Mouse (Mus musculus): ENCODE results near the gene Tmem158. TPM values are rescaled to one million over a fixed set of nuclear protein-coding genes. Genes with fewer than 3 reads are reported as not detected.

Tmem158 gene
- polyA plus RNA-seq, 1 experiment from 2014 or later, result 12.2 TPM

- no peak for TF ChIP-seq CTCF (IDR thresholded peaks at IDR 0.05; ENCODE audit: low read depth)
- H3K4me1 ChIP-seq (replicated peaks; ENCODE audit: insufficient read depth, low read length), result no peaks in the 10 kb centered on the region; the same call in 1 of the 2 replicates
- no peak overlapping the region for H3K27ac ChIP-seq
- no peak overlapping the region for H3K9ac ChIP-seq (ENCODE audit: low read depth, low read length)
- no peak overlapping the region for H3K4me3 ChIP-seq (replicated peaks; ENCODE audit: low read depth, low read length)
- WGBS, result 28% methylated on average over 3 of the region's 3 CpGs
- DNase-seq (ENCODE audit: low spot score), result no peak
- no peak overlapping the region for H3K4me2 ChIP-seq (ENCODE audit: low read length)
- H3K27me3 ChIP-seq (ENCODE audit: insufficient read depth, low read length), result no peaks in the 10 kb centered on the region
- no peak for ATAC-seq (replicated peaks; ENCODE audit: low FRiP score, low read depth)
- no peaks in the 10 kb centered on the region for H3K9me3 ChIP-seq (replicated peaks; ENCODE audit: low read length)
- H3K36me3 ChIP-seq (ENCODE audit: insufficient read depth, low read length), result no peaks in the 10 kb centered on the region
Observed at GRCm38 (mm10) chr9:123235621-123236020, 24.9 kb downstream of the Tmem158 start.

DNA sequence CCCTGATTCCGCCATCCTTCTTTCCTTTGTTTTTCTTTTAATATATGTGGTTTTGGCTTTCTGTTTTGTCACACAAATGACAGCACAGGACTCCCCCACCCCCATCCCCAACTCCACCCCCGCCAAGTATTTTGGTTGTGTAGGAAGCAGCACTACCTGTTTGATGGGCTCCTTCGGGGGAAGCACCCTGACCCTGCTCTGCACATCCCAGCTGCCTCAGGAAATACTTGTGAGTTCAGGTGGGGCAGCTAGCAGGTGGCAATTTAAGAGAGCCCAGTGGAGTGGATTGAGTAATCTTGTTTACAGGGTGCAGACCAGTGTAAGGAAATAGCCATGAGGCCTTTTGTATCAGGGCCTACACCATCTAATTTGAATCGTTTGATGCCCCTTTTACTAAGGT, 30.7 kb downstream of the Tmem158 start:
- Histone ChIP-seq H3K4me2 (ENCODE audit: low read length) (no peak overlapping the region), H3K27ac (no peak overlapping the region), H3K4me1 (replicated peaks; ENCODE audit: insufficient read depth, low read length) (no peaks in the 10 kb centered on the region), H3K4me3 (replicated peaks; ENCODE audit: low read depth, low read length) (no peak overlapping the region), H3K36me3 (ENCODE audit: insufficient read depth, low read length) (no peaks in the 10 kb centered on the region), H3K9ac (ENCODE audit: low read depth, low read length) (no peak overlapping the region), H3K9me3 (replicated peaks; ENCODE audit: low read length) (no peaks in the 10 kb centered on the region), H3K27me3 (ENCODE audit: insufficient read depth, low read length) (no peaks in the 10 kb centered on the region)
- ATAC-seq (replicated peaks; ENCODE audit: low FRiP score, low read depth), result no peak
- 56% methylated on average over 4 of the region's 4 CpGs for WGBS
- no peak for TF ChIP-seq CTCF (IDR thresholded peaks at IDR 0.05; ENCODE audit: low read depth)
- no peak for DNase-seq (ENCODE audit: low spot score)

DNA sequence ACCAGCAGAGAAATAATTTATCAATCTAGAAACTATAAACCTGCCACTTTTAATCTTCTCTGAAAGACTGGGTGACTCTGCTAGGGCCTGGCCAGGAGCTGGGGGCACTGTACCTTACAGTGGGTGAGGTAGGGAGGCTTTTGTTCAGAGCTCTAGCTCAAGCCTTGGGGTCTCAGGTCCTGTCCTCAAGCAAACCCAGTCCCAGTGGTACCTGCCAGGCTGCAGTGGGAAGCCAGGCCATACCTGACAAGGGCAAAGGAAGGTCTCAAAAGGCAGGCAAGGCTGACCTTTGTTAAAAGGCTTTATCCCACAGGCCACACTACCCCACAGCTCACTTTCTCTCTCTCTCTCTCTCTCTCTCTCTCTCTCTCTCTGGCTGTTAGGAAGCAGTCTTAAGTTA, 31.9 kb downstream of the Tmem158 start:
- H3K27ac ChIP-seq, result no peak overlapping the region
- TF ChIP-seq CTCF (IDR thresholded peaks at IDR 0.05; ENCODE audit: low read depth), result no peak
- H3K4me3 ChIP-seq (replicated peaks; ENCODE audit: low read depth, low read length), result no peak overlapping the region
- H3K9me3 ChIP-seq (replicated peaks; ENCODE audit: low read length), result no peaks in the 10 kb centered on the region
- no peaks in the 10 kb centered on the region for H3K27me3 ChIP-seq (ENCODE audit: insufficient read depth, low read length)
- H3K9ac ChIP-seq (ENCODE audit: low read depth, low read length), result no peak overlapping the region
- H3K4me1 ChIP-seq (replicated peaks; ENCODE audit: insufficient read depth, low read length), result no peaks in the 10 kb centered on the region
- H3K36me3 ChIP-seq (ENCODE audit: insufficient read depth, low read length), result no peaks in the 10 kb centered on the region
- DNase-seq (ENCODE audit: low spot score), result no peak
- ATAC-seq (replicated peaks; ENCODE audit: low FRiP score, low read depth), result no peak; the same call in 1 of the 2 replicates
- no peak overlapping the region for H3K4me2 ChIP-seq (ENCODE audit: low read length)

DNA sequence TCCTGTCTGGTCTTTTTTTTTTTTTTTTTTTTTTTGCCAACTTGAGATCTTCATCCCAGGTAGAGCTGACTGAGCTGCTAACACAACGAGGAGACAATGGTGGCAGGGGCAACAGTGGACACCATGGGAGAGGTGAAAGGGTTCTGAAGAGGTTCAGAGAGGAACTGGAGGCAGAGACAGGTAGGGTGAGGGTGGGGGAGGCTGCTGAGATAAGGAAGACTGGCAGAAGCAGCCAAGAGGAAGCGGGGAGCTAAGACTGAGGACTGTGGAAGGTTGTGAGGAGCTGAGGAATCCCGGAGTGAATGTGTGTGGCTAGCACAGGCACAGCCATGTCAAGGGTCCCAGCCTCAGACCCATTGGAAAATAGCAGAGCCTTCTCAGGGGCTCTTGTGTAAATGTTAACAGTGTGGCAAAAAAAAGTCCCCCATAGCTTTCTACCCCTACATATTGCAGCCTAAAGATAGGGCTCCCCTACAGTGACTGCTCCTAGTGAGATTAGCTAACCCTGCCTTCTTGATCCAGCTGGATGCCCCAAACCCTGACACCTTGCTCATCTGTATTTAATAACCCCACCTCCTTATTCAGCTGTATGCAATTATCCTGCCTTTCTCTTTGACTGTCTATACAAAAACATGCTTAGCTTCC, 33.3 kb downstream of the Tmem158 start:
- Histone ChIP-seq H3K27ac (no peak overlapping the region), H3K4me2 (ENCODE audit: low read length) (no peak overlapping the region), H3K4me3 (replicated peaks; ENCODE audit: low read depth, low read length) (no peak overlapping the region), H3K4me1 (replicated peaks; ENCODE audit: insufficient read depth, low read length) (no peaks in the 10 kb centered on the region), H3K9me3 (replicated peaks; ENCODE audit: low read length) (no peaks in the 10 kb centered on the region), H3K9ac (ENCODE audit: low read depth, low read length) (no peak overlapping the region), H3K36me3 (ENCODE audit: insufficient read depth, low read length) (no peaks in the 10 kb centered on the region), H3K27me3 (ENCODE audit: insufficient read depth, low read length) (no peaks in the 10 kb centered on the region)
- 81% methylated on average over 3 of the region's 3 CpGs for whole genome bisulfite sequencing
- no peak for TF ChIP-seq CTCF (IDR thresholded peaks at IDR 0.05; ENCODE audit: low read depth)
- DNase-seq (ENCODE audit: low spot score), result no peak
- ATAC-seq (replicated peaks; ENCODE audit: low FRiP score, low read depth), result no peak

GRCm38 (mm10) chr9:123224863-123225431, 35.6 kb downstream of the Tmem158 start:
- H3K36me3 ChIP-seq (ENCODE audit: insufficient read depth, low read length), result no peaks in the 10 kb centered on the region
- ATAC-seq (replicated peaks; ENCODE audit: low FRiP score, low read depth) (no peak; the same call in 1 of the 2 replicates), DNase-seq (ENCODE audit: low spot score) (no peak)
- no peaks in the 10 kb centered on the region for H3K27me3 ChIP-seq (ENCODE audit: insufficient read depth, low read length)
- H3K4me1 ChIP-seq (replicated peaks; ENCODE audit: insufficient read depth, low read length), result no peaks in the 10 kb centered on the region
- no peak overlapping the region for H3K4me2 ChIP-seq (ENCODE audit: low read length)
- WGBS, result 67% methylated on average over 2 of the region's 2 CpGs
- H3K9ac ChIP-seq (ENCODE audit: low read depth, low read length), result no peak overlapping the region
- TF ChIP-seq CTCF (IDR thresholded peaks at IDR 0.05; ENCODE audit: low read depth), result no peak
- H3K27ac ChIP-seq, result no peak overlapping the region
- H3K4me3 ChIP-seq (replicated peaks; ENCODE audit: low read depth, low read length), result no peak overlapping the region
- no peaks in the 10 kb centered on the region for H3K9me3 ChIP-seq (replicated peaks; ENCODE audit: low read length)

- DNase-seq (ENCODE audit: low spot score) (peak; percentile 61), ATAC-seq (replicated peaks; ENCODE audit: low FRiP score, low read depth) (no peak)
- H3K4me3 ChIP-seq (replicated peaks; ENCODE audit: low read depth, low read length), result no peak overlapping the region
- H3K27ac ChIP-seq, result 0 out of 2 replicates have a peak overlapping the region, but pooled peaks have one; percentile 37
- H3K36me3 ChIP-seq (ENCODE audit: insufficient read depth, low read length), result no peaks in the 10 kb centered on the region
- no peak overlapping the region for H3K9ac ChIP-seq (ENCODE audit: low read depth, low read length)
- no peak overlapping the region for H3K4me2 ChIP-seq (ENCODE audit: low read length)
- no peaks in the 10 kb centered on the region for H3K4me1 ChIP-seq (replicated peaks; ENCODE audit: insufficient read depth, low read length)
- TF ChIP-seq CTCF (IDR thresholded peaks at IDR 0.05; ENCODE audit: low read depth), result no peak
- 43% methylated on average over 5 of the region's 5 CpGs for WGBS
- H3K9me3 ChIP-seq (replicated peaks; ENCODE audit: low read length), result no peaks in the 10 kb centered on the region
- H3K27me3 ChIP-seq (ENCODE audit: insufficient read depth, low read length), result no peaks in the 10 kb centered on the region
Observed at GRCm38 (mm10) chr9:123219826-123220225, 40.7 kb downstream of the Tmem158 start.

All from kidney, postnatal 0 days (tissue).